Mouse (Mus musculus): ENCODE measurements around the gene Urgcp.
A peak's percentile ranks its signal among the peaks of the same experiment; 100 is the strongest.
"Not testable (repeated sequence)": the region's sequence is repeated elsewhere in the genome, so short reads cannot be mapped to it uniquely, and the experiment has no call there.

Gene Urgcp

DNA sequence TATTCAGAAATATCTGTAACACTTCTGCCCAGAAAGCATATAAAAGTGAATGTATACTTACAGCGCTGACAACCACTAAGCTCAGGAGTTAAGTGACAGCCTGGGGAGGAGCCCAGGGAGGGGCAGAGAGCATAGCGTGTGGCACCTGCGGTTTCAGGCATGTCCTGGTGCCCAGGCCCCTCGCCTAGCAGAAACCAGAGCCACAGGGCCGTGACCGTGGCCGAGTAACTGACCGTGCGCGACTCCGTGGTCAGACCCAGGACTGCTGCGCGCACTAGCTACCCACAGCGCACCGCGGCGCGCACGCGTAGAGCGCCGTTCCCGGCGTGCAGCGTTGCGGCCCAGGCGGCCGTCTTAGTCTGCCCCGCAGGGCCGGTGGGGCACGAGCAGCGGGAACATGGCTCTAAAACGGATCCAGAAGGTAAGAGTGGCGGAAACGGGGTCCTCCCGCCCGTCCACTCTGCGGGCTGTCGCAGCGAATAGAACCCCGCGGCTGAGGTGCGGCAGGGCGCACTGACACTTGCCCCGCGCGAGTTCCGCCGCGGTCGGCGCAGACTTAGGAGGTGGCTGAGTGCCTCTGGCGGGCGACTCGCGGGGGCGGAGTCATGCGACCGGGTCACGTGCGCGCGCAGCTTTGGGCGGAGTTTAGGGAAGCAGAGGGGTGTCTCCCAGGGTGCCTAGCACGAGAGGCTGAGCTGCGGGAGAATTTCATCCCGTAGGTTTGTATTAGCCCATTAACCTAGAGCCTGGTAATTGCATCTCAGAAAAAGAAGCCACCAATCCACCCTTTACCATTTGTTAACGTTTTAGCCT, at the start of gene Urgcp:
Gene Urgcp (minus strand): TSS at position 557 of the 813 bp plus-strand sequence.
- DNase-seq (ENCODE audit: extremely low read depth, low read depth, low spot score) = peak; percentile 40

GRCm38 (mm10) chr11:5809487-5809886, 47.3 kb upstream of the Urgcp start:
- DNase-seq (ENCODE audit: extremely low read depth, low read depth, low spot score) = not testable (repeated sequence)

GRCm38 (mm10) chr11:5807956-5808355, 45.8 kb upstream of the Urgcp start:
- DNase-seq (ENCODE audit: extremely low read depth, low read depth, low spot score) = no peak

DNA sequence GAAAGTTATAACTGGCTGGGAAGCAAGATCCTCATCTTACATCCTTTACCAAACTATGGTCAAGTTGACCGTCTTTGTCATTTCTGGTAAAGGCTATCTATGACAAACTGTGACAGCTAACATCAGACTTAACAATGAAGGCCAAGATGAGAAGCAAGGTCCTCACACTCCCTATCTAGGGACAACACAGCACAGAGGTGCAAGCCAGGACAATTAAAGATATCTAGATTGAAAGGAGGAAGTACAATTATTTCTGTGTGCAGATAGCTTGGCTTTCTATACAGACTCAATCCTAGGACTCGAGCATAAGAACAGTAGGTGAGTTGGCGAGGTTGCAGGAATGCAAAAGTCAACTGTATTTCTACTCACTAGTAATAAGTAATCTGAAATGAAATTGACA, 43.5 kb upstream of the Urgcp start:
- no peak for DNase-seq (ENCODE audit: extremely low read depth, low read depth, low spot score)

DNA sequence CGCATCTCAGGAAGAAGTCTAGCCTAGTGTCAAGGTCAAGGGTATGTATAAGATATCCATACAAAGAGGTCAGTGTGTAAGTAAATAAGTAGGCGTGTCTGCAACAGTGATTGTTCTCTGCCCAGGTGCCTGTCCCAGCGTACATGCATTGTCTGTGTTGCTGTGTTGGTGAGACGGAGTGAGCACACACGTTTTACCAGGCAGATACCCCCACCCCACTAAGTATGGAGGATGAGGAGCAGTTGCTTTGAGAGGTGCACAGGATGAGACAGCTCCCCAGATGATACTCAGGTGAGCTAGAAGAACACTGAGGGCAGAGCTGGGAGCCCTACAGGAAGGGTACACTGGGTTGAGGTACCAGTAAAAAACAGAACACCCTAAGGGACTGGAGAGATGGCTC, 42.0 kb upstream of the Urgcp start:
- no peak for DNase-seq (ENCODE audit: extremely low read depth, low read depth, low spot score)

DNA sequence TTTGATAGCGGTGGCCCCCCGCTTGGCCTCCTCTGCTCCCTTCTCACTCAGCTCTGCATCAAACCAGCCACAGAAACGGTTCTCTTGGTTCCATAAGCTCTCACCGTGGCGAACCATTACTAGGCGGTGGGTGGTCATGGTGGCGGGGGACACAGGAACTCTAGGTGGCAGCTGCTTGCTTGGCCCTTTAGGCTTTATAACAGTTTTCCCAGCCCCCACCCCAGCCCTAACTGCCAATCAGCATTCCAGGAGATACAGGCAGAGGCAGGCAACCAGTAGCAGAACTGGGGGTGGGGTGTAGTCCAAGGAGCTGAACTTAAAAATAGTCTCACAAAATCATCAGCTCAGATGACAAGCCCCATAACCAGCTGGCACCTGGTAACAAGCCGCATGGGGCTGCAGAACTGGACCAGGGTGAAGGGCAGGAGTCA, 41.4 kb upstream of the Urgcp start, which contains the start of gene Pgam2:
Gene Pgam2 (minus strand): TSS at position 183 of the 431 bp plus-strand sequence.
- no peak for DNase-seq (ENCODE audit: extremely low read depth, low read depth, low spot score)

DNA sequence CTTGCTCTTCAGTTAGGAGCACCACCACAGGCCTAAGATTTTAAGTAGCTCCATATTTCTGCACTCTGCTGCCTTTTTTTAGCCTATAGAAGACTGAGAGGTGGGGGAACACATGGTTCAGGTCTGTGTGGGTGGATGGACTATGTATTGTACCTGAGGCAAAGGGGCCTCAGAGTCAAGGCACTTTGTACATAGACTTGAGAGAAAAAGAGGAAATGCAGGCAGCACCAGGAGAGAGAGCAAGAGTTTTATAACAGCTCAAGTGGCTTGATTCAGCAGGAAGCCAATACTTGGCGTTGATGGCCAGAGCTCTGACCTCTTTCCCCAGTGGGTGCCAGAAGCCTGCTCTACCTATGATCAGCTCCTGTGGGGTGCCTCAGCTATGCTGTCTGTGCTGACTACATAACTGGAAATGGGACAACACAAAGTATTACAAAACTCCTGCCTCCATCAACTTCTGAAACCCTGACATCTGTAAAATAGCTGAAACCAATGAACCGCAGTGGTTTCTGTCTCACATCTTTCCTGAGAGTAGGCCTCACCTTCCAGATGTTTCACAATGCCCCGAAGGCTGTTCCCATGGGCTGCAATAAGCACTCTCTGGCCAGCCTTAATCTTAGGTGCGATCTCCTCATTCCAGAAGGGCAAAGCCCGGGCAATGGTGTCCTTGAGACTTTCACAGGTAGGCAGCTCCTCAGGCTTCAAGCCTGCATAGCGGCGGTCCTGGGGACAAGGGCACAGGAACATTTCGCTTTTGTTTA, 40.5 kb upstream of the Urgcp start:
- DNase-seq (ENCODE audit: extremely low read depth, low read depth, low spot score) = no peak

GRCm38 (mm10) chr11:5802005-5802404, 39.8 kb upstream of the Urgcp start:
- DNase-seq (ENCODE audit: extremely low read depth, low read depth, low spot score) = no peak

GRCm38 (mm10) chr11:5801511-5801910, 39.3 kb upstream of the Urgcp start:
- no peak for DNase-seq (ENCODE audit: extremely low read depth, low read depth, low spot score)

GRCm38 (mm10) chr11:5799621-5800490, 37.7 kb upstream of the Urgcp start:
- no peak for DNase-seq (ENCODE audit: extremely low read depth, low read depth, low spot score)

- DNase-seq (ENCODE audit: extremely low read depth, low read depth, low spot score) = no peak
These were observed 35.8 kb upstream of the Urgcp start for GRCm38 (mm10) chr11:5797928-5798327.

DNA sequence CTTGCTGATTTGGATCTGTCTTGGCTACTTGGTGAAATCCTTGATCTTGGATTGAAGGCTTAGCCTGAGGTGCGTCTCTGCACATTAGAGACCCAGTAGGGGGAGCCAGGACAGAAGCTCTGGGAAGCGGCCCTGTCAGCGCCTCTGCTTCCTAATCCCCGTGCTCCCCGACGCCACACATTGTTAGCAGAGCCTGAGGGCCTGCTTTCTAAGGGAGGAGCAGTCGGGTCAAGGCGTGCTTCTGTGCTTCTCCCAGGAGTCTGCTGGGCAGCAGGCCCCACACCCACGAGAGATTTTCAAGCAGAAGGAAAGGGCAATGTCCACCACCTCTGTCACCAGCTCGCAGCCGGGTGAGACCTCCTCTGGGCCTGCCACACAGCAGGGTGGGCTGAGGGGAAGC, 35.2 kb upstream of the Urgcp start:
- DNase-seq (ENCODE audit: extremely low read depth, low read depth, low spot score) = no peak

DNA sequence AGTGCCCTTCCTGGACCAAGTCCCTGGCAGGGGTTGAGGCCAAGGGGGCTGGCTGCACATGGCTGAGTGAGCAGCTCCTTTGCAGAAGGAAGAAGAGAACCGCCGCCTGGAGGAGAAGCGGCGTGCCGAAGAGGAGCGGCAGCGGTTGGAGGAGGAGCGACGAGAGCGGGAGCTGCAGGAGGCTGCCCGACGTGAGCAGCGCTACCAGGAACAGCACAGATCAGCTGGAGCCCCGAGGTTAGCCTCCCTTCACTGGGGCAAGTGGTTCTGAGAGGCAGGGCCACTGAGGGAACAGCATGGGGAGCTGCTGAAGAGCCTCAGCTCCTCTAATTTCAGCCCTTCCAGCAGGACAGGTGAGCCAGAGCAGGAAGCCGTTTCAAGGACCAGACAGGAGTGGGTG, 34.8 kb upstream of the Urgcp start:
- no peak for DNase-seq (ENCODE audit: extremely low read depth, low read depth, low spot score)

GRCm38 (mm10) chr11:5795706-5796105, 33.5 kb upstream of the Urgcp start:
- DNase-seq (ENCODE audit: extremely low read depth, low read depth, low spot score) = no peak

DNA sequence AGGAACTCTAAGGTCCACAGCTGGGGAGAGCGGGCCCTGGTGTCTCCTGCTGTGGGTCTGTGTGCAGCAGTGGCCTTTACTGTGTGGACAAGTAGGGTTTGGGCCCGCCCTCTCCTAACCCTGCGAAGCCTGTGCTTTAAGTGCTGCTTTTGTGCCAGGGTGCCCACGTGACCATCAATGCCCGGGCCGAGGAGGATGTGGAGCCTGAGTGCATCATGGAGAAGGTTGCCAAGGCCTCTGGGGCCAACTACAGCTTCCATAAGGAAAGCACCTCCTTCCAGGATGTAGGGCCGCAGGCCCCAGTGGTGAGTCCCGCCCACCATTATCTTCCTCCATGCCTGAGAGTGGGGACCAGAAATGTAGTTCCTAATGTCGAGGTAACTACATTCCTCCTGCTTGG, 33.1 kb upstream of the Urgcp start:
- DNase-seq (ENCODE audit: extremely low read depth, low read depth, low spot score) = no peak

DNA sequence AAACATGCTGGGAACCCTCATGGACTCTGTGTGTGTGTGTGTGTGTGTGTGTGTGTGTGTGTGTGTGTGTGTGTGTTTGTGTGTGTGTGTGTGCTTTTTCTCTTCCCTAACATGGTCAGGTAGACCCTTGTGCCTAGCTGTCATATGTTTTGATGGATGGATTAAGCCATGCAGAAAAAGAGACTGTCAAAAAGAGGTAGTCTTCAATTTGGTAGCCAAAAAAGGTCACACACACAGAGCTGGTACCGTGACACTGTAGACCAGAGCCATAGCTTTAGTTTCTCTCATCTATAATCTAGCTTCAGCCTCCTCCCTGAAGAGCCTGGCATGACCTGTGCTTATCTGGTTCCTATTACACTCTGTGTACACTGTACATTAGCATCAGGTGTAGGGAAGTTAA, 28.3 kb upstream of the Urgcp start:
- DNase-seq (ENCODE audit: extremely low read depth, low read depth, low spot score) = no peak

- no peak for DNase-seq (ENCODE audit: extremely low read depth, low read depth, low spot score)
These were observed 27.7 kb upstream of the Urgcp start for GRCm38 (mm10) chr11:5789754-5790333.

- DNase-seq (ENCODE audit: extremely low read depth, low read depth, low spot score) = no peak
These were observed 27.0 kb upstream of the Urgcp start for GRCm38 (mm10) chr11:5789071-5789753.

GRCm38 (mm10) chr11:5788056-5789014, 26.2 kb upstream of the Urgcp start, which contains the start of gene Dbnl:
Dbnl (plus strand) TSS chr11:5788488.
- peak; percentile 39 for DNase-seq (ENCODE audit: extremely low read depth, low read depth, low spot score)
